Mouse (Mus musculus) urinary bladder, postnatal 10 days (tissue): ENCODE results near the gene Gm44973.
A peak's percentile ranks its signal among the peaks of the same experiment; 100 is the strongest.
"Not testable (repeated sequence)": the region's sequence is repeated elsewhere in the genome, so short reads cannot be mapped to it uniquely, and the experiment has no call there.

Source experiments
- DNase-seq: peaks from one replicate; pipeline ENCODE4 v3.0.0; 2022; ENCODE audit warnings: low spot score

Gene Gm44973

DNA sequence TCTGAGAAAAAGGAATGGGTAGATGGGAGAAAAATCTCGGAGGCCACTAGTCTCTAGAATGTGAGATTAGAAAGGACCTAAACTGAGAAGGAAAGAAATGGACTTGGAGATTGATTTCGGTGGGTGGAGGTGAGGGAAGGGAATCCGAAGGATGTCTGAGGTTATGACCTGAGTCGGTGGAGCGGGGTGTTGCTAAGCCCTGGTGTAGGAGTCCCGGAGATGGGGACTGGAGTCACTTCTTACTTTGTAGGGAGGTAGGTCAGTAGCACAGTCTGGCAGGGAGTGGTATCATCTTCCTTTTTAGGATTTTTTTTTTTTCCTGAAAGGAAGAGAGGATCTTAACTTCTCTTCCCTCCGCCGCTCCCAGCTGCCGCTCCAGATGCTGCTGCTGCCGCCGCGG lies 37.1 kb downstream of the Gm44973 start:
- DNase-seq = no peak

DNA sequence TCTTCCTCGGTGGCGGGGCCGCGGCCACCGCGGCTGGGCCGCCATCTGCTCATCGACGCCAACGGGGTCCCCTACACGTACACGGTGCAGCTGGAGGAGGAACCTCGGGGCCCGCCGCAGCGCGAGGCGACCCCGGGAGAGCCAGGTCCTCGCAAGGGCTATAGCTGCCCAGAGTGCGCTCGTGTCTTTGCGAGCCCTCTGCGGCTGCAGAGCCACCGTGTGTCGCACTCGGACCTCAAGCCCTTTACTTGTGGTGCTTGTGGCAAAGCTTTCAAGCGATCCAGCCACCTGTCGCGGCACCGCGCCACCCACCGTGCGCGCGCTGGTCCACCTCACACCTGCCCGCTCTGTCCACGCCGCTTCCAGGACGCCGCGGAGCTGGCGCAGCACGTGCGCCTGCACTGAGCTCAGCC lies 37.6 kb downstream of the Gm44973 start:
- no peak for DNase-seq

DNA sequence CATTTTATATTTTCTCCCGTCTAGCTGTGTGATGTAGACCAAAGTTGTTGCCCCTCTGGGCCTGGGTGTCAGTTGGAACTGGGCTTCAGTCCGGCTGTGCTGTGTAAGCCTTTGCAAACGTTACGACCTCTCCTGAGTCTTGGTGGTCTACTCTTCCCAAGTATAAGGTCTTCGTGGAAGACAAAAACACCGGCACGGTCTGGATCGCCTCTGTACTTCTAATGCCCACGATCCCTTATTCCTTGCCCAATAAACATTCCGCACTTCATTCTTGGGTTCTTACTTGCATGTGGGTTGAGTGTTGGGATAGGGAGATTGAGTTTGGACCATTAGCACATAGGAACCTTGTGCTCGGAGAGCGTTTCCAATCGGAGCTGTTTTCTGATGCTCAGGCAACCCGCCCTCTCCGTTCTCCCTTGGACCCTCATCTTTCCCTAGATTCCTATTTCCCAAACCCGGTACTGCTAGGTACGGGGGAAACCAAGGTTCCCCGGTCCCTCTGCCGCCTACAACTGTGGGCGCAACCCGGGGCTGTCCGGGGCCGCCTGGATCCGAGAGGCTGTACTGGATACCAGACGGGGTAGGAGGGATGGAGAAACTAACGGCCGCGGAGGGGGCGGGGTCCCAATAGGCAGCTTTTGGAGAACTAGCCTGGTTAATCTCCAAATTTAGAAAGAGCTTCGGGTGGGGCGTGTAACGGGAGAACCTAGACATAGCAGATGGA lies 38.3 kb downstream of the Gm44973 start:
- no peak for DNase-seq

DNA sequence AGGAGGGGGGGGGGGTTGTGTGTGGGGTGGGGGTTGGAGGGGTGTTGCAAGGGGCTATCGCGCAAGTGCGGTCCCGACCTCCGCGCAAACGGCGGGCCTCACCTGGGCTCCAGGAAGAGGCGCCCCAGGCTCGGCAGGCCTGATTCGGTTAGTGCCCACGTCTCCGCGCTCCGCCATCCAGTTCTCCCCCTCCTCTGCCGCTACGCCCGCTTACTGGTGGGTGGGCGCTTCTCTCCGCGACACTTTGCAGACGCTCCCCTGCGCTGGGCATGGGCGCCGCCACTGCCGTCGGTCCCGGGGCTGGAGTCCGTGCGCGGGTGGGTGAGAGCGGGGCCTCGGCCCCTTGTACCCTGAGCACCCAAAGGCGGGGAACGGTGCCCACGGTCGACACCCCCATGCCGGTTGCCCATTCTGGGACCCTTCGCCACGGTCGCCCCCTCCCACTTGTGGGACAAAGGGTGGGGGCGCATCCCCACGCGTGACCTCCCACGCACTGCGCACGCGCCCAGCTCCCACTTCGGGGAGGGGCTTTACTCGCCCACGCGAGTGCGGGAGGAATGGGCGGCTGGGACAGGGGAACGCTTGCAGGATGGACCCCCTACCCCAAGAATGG lies 41.5 kb downstream of the Gm44973 start:
- no peak for DNase-seq

DNA sequence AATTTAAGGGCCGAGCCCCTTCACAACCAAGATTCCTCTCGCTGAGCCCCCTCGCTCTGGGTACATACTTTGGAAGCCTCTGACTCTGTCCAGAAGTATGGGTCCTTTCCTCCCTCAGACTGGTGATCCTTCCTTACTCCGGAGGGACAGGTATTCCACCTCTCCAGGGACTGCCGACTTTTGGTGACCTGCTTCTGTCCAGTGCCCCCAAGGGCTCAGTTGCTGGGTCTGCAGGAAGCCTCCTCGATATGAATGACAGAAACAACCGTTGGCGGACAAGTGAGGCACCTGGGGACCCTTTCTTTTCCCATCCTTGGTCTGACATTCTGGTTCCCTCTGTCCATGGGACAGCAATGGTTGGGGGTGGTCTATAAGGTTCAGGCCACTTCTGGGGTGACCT lies 42.1 kb downstream of the Gm44973 start:
- DNase-seq = no peak

DNA sequence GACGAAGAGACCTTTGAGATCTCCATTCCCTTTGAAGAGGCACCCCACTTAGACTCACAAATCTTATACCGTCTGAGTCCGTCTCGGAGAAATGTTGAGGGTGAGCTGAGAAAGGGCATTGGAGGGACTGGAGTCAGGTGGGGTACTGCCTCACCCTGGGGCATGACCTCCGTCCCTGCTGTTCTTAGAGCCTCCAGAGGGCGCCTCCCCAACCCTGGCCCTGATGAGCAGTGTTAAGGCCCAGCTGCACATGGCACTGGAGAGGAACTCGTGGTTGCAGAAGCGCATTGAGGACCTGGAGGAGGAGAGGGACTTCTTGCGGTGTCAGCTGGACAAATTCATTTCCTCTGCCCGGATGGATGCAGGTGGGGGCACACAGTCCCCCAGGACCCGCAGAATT lies 42.5 kb downstream of the Gm44973 start:
- no peak for DNase-seq

DNA sequence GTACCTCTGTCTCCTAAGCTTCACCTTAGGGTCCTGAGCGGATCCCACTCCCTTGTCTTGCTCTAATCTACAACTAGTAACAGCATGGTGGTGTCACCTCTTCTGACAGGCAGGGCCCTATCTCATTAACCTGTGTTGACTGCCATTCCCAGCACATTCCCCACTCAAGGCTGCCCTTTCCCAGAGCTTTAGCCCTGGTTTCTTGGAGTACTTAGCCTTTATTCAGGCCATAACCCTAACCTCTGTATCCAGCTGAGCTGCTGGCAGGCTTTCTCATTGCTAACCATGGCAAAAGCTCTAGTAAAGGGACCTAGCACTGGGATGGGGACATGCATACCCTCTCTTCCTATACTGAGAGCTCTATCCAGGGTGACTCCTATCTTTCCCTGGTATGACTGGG lies 43.3 kb downstream of the Gm44973 start:
- DNase-seq = no peak

DNA sequence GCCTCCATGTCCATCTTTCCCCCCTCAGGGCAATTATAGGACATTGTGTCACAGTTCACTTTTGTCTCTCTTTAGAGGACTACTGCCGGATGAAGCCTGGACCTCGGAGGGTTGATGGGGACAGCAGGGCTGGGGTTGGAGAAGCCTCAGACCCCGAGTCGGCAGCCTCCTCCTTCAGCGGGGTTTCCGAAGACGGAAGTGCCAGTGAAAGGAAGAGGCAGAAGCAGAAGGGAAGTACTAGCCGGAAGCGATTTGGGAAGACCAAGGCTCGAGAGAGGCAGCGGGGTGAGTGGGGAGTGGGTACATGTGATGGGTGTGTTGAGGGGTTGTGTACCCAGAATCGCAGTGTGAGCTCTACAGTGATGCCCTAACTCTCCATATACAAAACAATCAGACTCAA lies 44.1 kb downstream of the Gm44973 start:
- no peak for DNase-seq

DNA sequence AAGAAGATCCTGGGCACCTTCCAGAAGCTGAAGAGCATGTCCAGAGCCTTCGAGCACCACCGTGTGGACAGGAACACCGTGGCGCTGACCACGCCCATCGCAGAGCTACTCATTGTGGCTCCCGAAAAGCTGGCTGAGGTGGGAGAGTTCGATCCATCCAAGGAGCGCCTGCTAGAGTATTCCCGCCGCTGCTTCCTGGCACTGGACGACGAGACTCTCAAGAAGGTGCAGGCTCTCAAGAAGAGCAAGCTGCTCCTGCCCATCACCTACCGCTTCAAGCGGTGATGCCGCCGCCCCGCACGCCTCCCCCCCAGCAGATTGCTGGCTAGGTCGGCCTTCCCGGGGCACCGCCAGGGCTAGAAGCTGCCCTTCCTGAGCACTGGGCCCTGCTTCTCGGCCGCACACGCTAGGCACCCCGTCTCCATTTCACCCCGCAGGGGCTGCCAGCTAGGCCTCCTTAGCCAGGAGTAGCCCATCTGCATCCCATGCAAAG lies 45.0 kb downstream of the Gm44973 start:
- DNase-seq = no peak

DNA sequence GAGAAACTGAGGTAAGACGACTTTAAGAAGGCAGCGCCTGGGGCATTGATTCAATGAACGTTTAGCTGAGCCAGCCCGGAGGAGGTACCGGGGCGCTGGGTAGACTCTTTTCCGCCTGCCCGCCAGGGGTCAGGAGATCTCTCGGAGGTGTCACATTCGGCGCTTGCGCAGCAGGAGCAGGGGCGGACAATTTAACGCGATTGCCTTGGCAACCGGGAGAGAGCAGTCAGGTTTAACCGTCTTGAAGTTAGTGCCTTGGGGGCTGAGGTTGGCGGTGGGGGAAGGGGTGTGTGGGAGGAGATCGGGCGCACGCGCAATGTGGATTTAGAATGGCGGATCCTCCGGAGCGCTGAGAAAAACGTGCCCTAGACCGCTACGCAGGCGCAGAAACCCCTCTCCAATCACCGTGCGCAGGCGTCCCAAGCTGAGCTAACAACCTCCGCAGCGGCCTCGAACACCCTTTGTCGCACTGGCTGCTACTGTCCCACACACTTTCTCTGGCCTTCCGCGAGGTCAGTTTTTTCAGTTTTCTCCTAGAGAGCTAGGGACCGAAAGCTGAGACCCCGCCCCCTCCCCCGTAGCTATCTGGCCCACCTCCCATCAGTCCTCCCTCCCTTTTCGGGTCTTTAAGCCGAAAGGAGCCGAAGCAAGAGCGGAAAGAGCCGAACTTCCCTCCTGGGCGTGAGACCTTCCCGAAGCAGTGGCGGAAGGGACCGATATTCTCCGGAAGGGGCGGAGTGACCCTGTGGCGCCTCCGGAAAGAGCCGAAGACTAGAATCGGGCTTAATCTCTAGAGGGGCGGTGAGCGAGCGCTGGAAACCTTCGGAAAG lies 45.9 kb downstream of the Gm44973 start:
- DNase-seq = peak; percentile 96

DNA sequence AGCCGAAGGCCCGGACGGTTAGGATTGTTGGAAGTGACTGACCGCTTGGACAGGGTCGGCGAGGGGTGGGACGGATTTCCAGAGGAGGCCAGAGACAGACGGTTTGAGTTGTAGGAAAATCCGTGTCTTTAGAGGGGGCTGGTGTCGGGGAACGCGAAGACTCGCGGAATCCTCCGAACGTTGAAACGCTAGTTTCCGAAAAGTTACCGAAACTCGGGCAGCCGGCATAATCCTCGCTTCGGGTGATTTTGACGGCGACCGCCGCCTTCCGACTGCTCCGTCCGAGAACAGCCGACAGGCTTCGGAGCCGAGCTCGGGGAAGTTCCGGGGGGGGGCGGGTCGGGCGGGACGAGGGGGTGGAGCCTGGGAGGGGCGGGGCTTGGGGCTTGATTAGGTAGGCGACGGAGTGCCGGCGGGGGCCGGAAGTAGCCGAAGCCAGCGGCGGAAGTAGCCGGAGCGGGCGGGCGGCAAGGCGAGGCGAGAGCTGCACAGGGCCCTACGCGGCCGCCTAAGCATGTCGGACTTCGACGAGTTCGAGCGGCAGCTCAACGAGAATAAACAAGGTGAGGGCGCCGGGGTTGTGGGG lies 46.6 kb downstream of the Gm44973 start, which contains the start of gene U2af2:
U2af2 (plus strand) TSS at position 370 of the 586 bp plus-strand sequence.
- DNase-seq = peak; percentile 85

DNA sequence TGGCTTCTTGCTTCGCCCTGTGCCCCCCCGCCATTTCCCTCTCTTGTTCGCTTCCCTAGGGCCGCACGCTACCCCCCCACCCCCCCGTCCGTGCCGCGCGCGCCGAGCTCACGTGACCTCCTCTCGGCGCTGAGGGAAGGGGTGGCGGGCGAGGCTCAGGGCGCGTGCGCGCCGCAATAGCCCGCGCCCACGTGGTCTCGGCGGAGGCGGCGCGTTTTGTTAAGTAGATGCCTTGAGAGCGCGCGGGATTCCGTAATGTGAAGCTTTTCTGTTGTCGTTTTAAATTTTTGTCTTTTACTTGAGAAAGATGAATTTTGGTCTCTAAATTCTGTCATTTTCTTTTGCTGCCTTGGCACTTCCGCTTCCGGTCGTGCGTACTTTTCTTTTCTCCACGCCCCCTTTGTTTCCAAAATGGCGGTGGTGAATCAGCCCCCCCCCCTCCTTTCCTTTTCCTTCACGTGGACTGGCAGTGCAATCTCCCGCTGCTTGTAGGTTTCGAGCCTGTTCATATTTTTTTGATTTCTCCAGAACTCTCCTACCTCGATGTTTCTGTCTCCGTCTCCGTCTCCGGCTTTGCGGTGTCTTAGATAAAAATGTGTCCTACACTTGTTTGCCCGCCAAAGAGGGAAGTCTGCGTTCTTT lies 47.2 kb downstream of the Gm44973 start:
- no peak for DNase-seq

DNA sequence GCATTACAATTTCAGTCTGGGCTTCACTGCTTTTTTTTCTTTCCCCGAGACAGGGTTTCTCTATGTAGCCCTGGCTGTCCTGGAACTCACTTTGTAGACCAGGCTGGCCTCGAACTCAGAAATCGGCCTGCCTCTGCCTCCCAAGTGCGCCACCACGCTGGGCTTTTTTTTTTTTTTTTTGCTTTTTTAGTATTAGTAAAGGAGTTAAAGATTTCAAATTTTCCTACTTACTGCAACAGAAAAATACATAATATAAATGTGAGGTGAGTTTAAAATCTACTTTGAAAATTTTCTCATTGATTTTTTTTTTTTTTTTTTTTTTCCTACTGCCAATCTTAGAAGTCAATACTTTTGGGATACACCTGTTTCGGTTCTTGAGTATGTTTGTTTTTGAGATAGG lies 49.6 kb downstream of the Gm44973 start:
- DNase-seq = no peak

DNA sequence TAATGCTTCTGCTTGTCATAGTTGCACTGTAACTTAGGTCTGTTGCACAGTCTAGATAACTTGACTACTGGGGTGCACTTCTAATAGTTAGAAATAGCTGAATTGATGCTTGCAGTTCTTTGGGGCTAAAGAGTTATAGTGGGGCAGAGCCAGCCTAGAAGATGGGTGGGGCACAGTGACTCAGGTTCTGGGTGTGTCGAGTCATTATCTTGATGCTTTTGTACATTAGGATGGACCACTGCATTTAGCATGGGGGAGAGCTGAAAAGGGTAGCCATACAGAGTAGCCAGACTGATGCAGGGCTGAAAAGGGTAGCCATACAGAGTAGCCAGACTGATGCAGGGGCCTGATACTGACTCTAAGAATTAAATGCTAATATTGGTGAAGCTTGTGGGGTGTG lies 58.3 kb downstream of the Gm44973 start:
- DNase-seq = no peak

DNA sequence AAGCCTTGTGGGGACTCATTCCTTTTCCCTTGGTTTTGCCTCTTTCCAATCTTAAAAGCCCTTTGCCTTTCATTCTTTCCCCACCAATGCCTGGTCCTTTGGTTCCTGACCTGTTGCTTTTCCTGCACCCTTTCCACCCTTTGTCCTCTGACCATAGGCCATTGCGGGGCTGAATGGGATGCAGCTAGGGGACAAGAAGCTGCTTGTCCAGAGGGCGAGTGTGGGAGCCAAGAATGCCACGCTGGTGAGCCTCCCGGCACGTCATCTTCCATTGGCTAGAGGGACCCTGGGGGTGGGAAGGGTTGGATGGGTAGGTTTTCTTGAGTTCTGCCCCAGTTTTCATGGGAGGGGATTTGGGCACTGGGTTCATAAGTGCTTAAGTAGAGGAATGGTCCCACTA lies 59.7 kb downstream of the Gm44973 start:
- no peak for DNase-seq

DNA sequence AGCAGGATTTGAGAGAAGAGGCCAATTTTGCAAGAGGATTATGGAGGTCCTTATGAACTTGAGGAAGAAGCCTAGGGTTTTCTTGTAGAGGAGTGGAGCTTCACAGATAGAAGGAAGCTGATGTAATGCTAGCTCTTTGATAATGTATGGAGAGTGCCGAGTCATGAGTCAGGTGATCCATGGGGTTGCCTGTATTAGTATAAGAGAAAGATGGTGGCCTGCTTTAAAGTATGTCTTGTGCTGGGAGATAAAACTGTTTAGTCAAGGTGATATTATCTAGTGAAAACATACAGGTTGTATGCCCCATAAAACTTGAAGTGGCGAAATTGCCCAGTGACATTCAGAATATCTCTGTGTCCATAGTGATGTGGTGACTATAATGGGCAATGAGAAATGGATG lies 61.6 kb downstream of the Gm44973 start:
- DNase-seq = no peak

DNA sequence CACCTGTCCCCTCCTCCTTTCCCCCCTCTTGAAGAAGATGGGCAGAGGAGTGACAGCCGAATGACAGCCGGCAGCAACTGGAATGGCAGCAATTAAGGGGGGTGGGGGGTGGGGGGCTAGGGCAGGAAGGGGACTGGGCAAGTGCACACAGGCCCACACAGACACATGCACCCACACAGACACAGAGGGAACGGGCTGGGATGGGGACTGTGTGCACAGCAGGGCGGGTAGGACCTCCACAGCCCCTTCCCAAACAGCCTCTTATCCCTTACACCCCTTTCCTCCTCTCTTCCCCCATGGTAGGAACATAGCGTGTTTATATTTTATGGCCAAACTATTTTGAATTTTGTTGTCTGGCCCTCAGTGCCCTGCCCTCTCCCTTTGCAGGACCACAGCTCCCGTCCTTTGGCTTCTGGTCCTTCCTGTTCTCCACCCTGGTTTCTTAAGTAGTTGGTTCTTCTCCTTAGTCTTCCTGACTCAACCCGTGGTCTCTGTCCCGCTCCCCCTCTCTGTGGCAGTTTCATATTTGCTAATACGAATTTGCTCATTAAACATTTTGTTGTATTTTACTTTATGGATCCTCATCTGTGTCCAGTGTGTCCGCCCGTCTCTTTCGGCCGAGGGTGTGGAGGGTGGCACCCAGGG lies 64.2 kb downstream of the Gm44973 start:
- not testable (repeated sequence) for DNase-seq

DNA sequence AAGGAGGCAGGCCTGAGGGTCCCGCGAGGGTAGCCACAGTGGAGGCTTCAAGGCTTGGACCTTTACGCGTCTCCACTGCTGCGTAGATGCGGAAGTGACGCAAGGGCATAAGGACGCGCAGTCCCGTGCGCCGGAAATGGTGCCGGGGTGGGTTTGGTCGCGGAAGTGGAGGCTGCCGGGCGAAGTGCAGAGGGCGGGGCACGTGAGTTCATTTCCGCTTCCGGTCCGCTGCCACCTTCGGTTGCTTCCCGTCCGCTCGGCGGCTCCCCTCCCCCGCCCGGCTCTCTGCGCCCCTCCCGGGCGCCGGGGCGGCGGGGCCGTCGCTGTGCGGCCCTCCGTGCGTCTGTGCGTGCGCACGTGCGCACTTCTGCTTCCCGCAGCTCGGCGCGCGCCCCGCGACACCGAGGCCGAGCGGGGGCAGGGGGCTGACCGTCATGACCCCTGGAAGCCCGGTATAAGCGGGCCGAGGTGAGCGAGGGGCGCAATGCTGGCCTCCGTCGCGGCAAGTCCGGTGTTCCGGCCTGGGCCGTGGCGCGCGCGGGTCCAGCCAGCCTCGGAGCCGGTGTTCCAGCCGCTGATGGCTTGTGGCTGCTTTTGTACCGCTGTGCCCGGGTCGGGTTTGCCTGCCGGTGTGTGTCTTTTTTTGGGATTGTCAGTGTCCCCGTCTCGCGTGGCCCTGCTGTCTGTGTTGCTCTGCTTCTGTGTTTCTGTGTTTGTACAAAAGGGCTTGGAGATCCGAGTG lies 64.9 kb downstream of the Gm44973 start, which contains the start of gene Epn1:
Epn1 (plus strand) TSS at position 226 of the 742 bp plus-strand sequence.
- DNase-seq = peak; percentile 84

DNA sequence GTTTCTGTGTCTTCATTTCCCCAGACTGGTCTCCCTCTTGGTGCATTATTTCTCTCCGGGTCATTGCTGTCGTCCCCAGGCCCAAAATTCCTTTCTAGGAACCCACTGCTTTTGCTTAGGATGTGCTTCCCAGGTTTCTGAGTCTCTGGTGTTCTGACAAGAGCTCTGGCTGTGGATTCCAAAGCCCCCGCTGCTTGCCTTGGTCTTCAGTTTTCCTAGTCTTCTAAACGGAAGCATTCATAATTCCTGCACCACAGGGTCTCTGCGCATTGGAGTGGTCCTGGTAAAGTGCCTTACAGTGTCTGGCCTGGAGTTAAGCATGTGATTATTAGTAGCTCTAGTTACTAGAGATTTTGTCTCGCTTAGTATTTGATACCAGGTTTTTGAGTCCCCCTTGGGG lies 65.5 kb downstream of the Gm44973 start:
- no peak for DNase-seq

DNA sequence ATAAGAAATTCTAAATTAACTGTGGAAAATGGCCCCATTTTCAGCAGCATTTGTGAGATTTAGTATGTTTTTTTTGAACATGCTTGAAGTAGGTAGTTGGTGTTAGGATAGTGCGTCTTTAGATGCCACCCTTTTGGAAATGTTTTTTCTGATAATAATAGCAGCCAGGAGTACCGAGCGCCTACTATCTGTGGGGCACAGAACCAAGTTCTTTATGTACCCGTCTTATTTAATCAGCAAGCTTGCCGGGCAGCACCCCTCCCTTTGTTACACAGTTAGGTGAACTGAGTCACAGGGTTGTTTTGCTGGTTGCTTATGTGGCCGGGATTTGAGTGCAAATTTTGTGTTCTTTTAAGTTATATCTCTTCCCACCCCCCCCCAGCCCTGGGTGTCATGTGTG lies 65.9 kb downstream of the Gm44973 start:
- DNase-seq = no peak

DNA sequence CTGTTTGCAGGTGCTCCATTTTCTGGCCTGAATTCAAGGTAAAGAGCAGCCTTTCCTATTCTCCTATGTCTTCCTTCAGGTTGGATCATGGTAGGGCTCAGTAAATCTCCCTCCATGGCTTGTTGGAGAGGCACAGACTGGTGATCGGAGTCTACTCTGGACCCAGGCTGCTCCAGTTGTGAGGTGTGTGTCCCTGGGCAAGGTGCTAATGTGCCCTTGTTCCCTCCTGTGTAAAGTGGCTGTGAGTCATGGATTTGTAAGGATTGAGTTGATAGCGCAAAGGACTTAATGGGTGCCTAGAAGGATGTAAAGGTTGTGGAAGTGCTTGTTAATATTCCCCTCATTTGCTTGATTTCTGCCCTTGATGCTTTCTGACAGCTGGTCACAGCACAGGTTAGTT lies 66.6 kb downstream of the Gm44973 start:
- no peak for DNase-seq
